Mouse (Mus musculus): ENCODE results near the gene Ncam1. TPM values are rescaled to one million over a fixed set of nuclear protein-coding genes. Genes with fewer than 3 reads are reported as not detected.

Gene Ncam1
- total RNA-seq, 2 experiments from 2014 or later, result 226 to 251 TPM

GRCm38 (mm10) chr9:49681848-49682469 is 116.8 kb downstream of the Ncam1 start:
- no peak for DNase-seq (ENCODE audit: low spot score in 2 of 2)

- DNase-seq (ENCODE audit: low spot score in 2 of 2), result no peak
Observed at GRCm38 (mm10) chr9:49679270-49679669, 119.5 kb downstream of the Ncam1 start.

- DNase-seq (ENCODE audit: low spot score in 2 of 2), result no peak
Observed at GRCm38 (mm10) chr9:49675696-49676465, 122.8 kb downstream of the Ncam1 start.

- no peak for DNase-seq (ENCODE audit: low spot score in 2 of 2)
Observed at GRCm38 (mm10) chr9:49672646-49673199, 126.0 kb downstream of the Ncam1 start.

GRCm38 (mm10) chr9:49667066-49667465 is 131.7 kb downstream of the Ncam1 start:
- DNase-seq (ENCODE audit: low spot score in 2 of 2), result no peak

GRCm38 (mm10) chr9:49665361-49665760 is 133.4 kb downstream of the Ncam1 start:
- no peak for DNase-seq (ENCODE audit: low spot score in 2 of 2)

- no peak for DNase-seq (ENCODE audit: low spot score in 2 of 2)
Observed at GRCm38 (mm10) chr9:49663927-49664320, 134.8 kb downstream of the Ncam1 start.

- DNase-seq (ENCODE audit: low spot score in 2 of 2), result no peak
Observed at GRCm38 (mm10) chr9:49662958-49663926, 135.5 kb downstream of the Ncam1 start.

GRCm38 (mm10) chr9:49661480-49661879 is 137.2 kb downstream of the Ncam1 start:
- DNase-seq (ENCODE audit: low spot score in 2 of 2), result no peak

GRCm38 (mm10) chr9:49658381-49658856 is 140.3 kb downstream of the Ncam1 start:
- peak; percentile 25 to 29 for DNase-seq (ENCODE audit: low spot score in 2 of 2)

GRCm38 (mm10) chr9:49654470-49654869 is 144.3 kb downstream of the Ncam1 start:
- no peak for DNase-seq (ENCODE audit: low spot score in 2 of 2)

GRCm38 (mm10) chr9:49653478-49654245 is 145.1 kb downstream of the Ncam1 start:
- no peak for DNase-seq (ENCODE audit: low spot score in 2 of 2)

- DNase-seq (ENCODE audit: low spot score in 2 of 2), result no peak
Observed at GRCm38 (mm10) chr9:49644296-49644695, 154.4 kb downstream of the Ncam1 start.

- no peak for DNase-seq (ENCODE audit: low spot score in 2 of 2)
Observed at GRCm38 (mm10) chr9:49640764-49641163, 158.0 kb downstream of the Ncam1 start.

GRCm38 (mm10) chr9:49640142-49640541 is 158.6 kb downstream of the Ncam1 start:
- DNase-seq (ENCODE audit: low spot score in 2 of 2), result no peak

- no peak for DNase-seq (ENCODE audit: low spot score in 2 of 2)
Observed at GRCm38 (mm10) chr9:49637955-49638354, 160.8 kb downstream of the Ncam1 start.

- no peak for DNase-seq (ENCODE audit: low spot score in 2 of 2)
Observed at GRCm38 (mm10) chr9:49635668-49636326, 162.9 kb downstream of the Ncam1 start.

- no peak for DNase-seq (ENCODE audit: low spot score in 2 of 2)
Observed at GRCm38 (mm10) chr9:49632591-49632990, 166.1 kb downstream of the Ncam1 start.

- DNase-seq (ENCODE audit: low spot score in 2 of 2), result no peak
Observed at GRCm38 (mm10) chr9:49630336-49630735, 168.4 kb downstream of the Ncam1 start.

- DNase-seq (ENCODE audit: low spot score in 2 of 2), result no peak
Observed at GRCm38 (mm10) chr9:49624910-49625309, 173.8 kb downstream of the Ncam1 start.

All from left cerebral cortex, adult 18-20 months (tissue).